Mouse (Mus musculus) forebrain, embryonic 12.5 days (tissue): ENCODE measurements around the gene Il3. TPM values are rescaled to one million over a fixed set of nuclear protein-coding genes. Genes with fewer than 3 reads are reported as not detected.

Source experiments
- ATAC-seq: fragments of 200-750 bp; cut with Nextera tagmentation; 2 replicates; pipeline ENCODE4 v1.8.0; 2017; ENCODE audit warnings: moderate TSS enrichment; ENCODE audit not compliant: low FRiP score
- H3K27ac ChIP-seq: fragments of 300-500 bp; sonication (generic); 2 replicates; pipeline ENCODE4 v1.5.1; 2016; ENCODE audit warnings: mild to moderate bottlenecking
- H3K27me3 ChIP-seq: fragments of 300-500 bp; sonication (generic); 2 replicates; pipeline ENCODE4 v1.6.1; 2016; ENCODE audit warnings: mild to moderate bottlenecking
- H3K36me3 ChIP-seq: fragments of 300-500 bp; sonication (generic); replicated peaks from 2 replicates; pipeline ENCODE4 v1.6.1; 2016; ENCODE audit warnings: mild to moderate bottlenecking
- H3K4me1 ChIP-seq: fragments of 300-500 bp; sonication (generic); 2 replicates; pipeline ENCODE4 v1.6.1; 2016
- H3K4me2 ChIP-seq: fragments of 300-500 bp; sonication (generic); 2 replicates; pipeline ENCODE4 v1.6.1; 2016; ENCODE audit warnings: mild to moderate bottlenecking, moderate library complexity
- H3K4me3 ChIP-seq: fragments of 300-500 bp; sonication (generic); replicated peaks from 2 replicates; pipeline ENCODE4 v1.5.1; 2016; ENCODE audit warnings: mild to moderate bottlenecking
- H3K9ac ChIP-seq: fragments of 300-500 bp; sonication (generic); 2 replicates; pipeline ENCODE4 v1.6.1; 2016; ENCODE audit warnings: mild to moderate bottlenecking
- H3K9me3 ChIP-seq: fragments of 300-500 bp; sonication (generic); 2 replicates; pipeline ENCODE4 v1.6.1; 2016
- WGBS: fragments of 180-500 bp; shearing (Covaris S2); methylation state at CpG from one replicate; pipeline ENCODE4 v1.1.7; 2016; 5-methylcytosine and 5-hydroxymethylcytosine counted together
- polyA plus RNA-seq: library from polyadenylated mRNA; unstranded; fragments of >200 nt; fragmentation: Nextera tagmentation; extraction: Ambion mirVana; gene quantifications from 2 replicates; pipeline ENCODE4 v1.2.1, GENCODE M21; 2016

The Il3 gene
- polyA plus RNA-seq, 1 experiment from 2014 or later: not detected

DNA sequence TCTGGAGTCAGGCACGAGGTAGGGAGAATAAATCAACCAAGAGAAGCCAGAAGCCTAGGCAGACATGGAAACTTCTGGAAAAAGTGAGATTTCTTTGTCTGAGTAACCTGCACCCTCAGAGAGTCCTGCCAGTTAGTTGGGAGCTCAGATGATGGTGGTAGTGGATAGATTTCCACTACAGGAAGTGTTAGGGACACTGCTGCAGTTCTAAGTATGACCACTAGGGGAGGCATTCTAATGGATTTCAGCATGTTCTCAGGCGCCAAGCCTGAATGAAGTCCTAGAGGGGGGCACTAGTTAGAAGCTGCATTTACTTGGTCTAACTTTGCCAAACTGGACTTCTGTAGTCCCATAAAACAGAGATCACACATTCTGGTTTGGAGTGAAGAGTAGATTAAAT lies 2.5 kb downstream of the Il3 start:
- Histone ChIP-seq H3K4me2 (no peak overlapping the region), H3K9ac (no peak overlapping the region), H3K27ac (no peak overlapping the region), H3K4me1 (no peaks in the 10 kb centered on the region), H3K27me3 (no peaks in the 10 kb centered on the region), H3K36me3 (no peaks in the 10 kb centered on the region), H3K9me3 (no peaks in the 10 kb centered on the region), H3K4me3 (no peak overlapping the region)
- WGBS: 46% methylated on average over 2 of the region's 2 CpGs
- no peak for ATAC-seq

DNA sequence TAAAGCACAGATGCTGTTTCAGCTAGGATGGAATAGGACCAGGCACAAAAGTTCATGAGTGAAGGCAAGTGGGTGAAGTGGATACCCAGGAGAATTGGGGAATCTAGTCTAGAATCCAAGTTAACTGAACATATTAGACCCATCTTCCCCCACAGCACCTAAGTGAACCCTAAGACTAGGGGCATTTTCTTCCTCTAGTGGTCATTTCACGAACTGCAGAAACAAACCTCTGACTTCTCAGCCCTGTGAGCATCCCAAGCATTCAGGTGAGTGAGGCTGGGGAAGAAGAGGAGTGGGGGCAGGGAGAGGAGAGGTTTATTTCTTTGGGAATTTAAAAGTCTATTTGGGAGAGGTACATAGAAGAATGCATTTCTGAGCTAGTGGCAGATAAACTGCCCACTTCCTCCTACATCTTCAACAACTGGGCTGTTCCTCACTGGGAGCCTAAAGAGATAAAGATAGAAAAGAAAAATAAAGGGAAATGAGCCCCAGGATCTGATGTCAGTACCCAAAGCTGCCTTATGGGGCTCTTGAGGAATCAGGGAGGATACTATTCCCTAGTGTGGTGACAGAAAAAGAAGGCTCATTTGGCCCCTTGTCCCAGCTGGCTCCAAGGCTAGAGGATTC lies 3.6 kb downstream of the Il3 start:
- Histone ChIP-seq H3K4me1 (no peaks in the 10 kb centered on the region), H3K9me3 (no peaks in the 10 kb centered on the region), H3K27ac (no peak overlapping the region), H3K4me3 (no peak overlapping the region), H3K36me3 (no peaks in the 10 kb centered on the region), H3K27me3 (no peaks in the 10 kb centered on the region), H3K4me2 (no peak overlapping the region), H3K9ac (no peak overlapping the region)
- WGBS: 4% methylated on average over 1 of the region's 1 CpGs
- ATAC-seq: no peak

DNA sequence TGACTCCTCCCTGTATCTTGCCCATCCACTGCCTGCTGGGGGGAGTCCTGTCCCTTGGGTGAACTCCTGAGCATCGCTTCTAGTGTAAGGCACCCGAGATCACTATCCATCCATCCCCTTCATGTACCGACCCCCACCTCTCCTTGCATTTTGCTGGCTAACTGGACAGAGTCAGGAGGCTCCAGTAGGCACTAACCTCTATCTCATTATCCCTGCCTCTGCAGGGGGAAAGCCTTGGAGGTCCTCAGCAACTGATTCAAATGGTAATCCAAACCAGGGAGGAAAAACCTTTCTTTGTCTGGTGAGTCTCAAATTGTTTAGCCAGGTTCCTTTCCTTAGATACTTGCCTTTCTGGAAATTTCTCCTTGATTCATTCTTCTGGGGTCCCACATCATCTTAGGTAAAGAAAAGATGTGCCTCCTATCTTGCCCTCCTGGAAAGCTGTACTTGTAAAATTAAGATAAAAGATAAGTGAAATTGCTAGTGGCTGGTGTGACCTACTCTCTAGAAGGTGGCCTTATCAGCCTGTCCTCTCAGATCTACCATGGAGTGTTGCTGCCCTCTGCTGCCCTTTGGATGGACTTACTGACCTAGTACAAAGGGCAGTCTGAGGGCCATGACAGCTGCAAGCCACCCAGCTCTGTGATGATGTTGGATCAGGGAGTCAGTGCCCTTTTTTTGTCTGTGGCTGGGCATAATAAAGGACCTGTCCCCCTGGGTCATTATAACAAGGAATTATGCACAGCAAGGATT lies 10.3 kb downstream of the Il3 start:
- WGBS: 28% methylated on average over 3 of the region's 3 CpGs
- Histone ChIP-seq H3K27me3 (no peaks in the 10 kb centered on the region), H3K4me3 (no peak overlapping the region), H3K4me2 (no peak overlapping the region), H3K9ac (no peak overlapping the region), H3K36me3 (no peaks in the 10 kb centered on the region), H3K27ac (no peak overlapping the region), H3K4me1 (no peaks in the 10 kb centered on the region), H3K9me3 (no peaks in the 10 kb centered on the region)
- no peak for ATAC-seq

DNA sequence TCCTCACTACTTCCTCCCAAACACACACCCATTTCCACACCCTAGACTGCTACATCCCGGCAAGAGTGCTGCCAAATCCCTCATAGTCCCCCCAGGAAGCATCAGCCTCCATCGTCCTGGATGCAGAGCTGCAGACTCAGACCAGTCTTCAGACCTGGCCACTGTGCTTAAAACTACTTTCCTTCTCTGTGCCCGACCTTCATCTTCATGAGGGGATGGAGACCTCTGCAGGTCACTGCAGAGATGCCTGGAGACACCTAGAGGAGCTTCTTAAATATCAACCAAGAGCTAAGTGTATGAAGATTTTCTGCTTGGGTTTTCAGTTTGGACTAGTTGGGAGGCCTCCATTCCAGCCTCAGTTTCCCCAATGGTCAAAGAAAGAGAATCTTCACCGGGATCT lies 13.0 kb downstream of the Il3 start:
- H3K4me2 ChIP-seq: no peak overlapping the region
- no peaks in the 10 kb centered on the region for H3K4me1 ChIP-seq
- H3K9ac ChIP-seq: no peak overlapping the region
- H3K9me3 ChIP-seq: no peaks in the 10 kb centered on the region
- ATAC-seq: no peak
- H3K27me3 ChIP-seq: no peaks in the 10 kb centered on the region
- H3K36me3 ChIP-seq: no peaks in the 10 kb centered on the region
- no peak overlapping the region for H3K27ac ChIP-seq
- no peak overlapping the region for H3K4me3 ChIP-seq
- WGBS: 63% methylated on average over 4 of the region's 4 CpGs

DNA sequence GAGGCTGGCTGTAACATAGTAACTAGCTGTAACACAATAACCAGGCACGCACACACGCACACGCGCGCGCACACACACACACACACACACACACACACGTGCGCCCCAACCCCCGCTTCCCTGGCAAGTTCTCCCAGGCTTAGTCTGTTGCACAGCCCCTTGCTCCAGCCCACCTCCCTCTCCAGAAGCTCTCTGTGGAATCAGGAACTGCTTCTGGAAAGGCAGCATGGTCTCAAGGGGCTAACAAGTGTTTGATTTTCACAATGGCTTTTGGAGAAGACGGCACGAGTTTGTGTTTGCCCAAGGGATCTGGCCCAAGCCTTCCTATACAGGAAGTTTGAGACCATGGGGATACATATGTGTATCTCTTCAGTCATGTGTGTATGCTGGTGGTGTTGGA lies 16.5 kb downstream of the Il3 start:
- Histone ChIP-seq H3K4me1 (no peaks in the 10 kb centered on the region), H3K27ac (no peak overlapping the region), H3K9me3 (no peaks in the 10 kb centered on the region), H3K9ac (no peak overlapping the region), H3K27me3 (no peaks in the 10 kb centered on the region), H3K4me3 (no peak overlapping the region), H3K4me2 (no peak overlapping the region), H3K36me3 (no peaks in the 10 kb centered on the region)
- ATAC-seq: no peak
- 94% methylated on average over 11 of the region's 11 CpGs for WGBS

DNA sequence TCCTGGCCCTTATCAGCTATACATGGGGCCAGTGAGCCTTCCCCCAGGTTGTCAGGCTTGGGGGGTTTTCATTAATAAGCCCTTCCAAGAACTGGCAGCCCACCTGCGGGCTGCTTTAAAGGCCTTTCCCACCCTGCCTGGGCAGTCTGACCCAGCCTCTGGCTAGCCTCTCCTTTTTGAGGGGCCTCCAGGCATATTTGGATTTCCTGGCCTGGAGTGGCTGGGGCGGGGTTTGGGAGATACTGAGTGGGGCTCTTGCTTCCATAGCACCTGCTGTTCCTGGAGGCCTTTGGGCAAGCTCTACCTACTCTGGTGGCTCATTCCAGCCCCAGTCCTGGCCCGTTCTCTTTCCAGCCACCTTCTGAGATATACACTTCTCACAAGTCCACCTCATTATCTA lies 17.3 kb downstream of the Il3 start:
- Histone ChIP-seq H3K4me3 (no peak overlapping the region), H3K4me2 (no peak overlapping the region), H3K4me1 (no peaks in the 10 kb centered on the region), H3K27me3 (no peaks in the 10 kb centered on the region), H3K36me3 (no peaks in the 10 kb centered on the region), H3K27ac (no peak overlapping the region), H3K9ac (no peak overlapping the region), H3K9me3 (no peaks in the 10 kb centered on the region)
- no peak for ATAC-seq
- WGBS: 79% methylated on average over 3 of the region's 3 CpGs

DNA sequence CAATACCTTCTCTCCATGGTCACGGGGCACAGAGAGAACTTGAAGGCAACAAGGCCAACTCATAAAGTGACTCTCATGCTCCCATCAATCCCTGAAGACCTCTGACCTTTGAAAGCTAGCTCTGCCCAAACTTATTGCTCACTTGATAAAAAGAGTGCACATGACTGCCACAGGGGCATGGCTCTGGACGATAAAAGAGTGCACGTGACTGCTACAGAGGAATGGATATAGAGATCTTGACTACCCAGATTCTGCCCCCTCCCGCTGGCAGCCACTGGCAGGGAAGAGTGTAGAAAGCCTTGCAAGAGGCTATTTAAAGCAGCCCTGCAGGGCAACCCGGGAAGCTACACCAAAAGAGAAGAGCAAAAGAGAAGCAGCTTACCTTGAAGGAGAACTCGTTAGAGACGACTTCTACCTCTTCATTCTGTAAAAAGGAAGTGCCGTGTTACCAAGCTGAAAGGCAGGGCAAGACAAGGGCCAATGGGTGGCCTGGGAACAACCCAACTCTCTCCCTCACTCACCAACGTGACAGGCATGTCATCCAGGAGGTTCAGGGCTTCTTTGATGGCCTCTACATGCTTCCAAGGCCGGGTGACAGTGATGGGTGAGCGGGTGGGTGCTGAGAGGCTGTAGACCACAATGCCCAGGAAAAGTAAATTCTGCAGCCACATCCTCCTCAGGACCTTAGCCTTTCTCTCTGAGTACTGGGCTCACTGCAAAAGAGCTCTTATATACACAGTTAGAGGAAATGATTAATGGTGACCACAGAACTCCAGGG lies 17.9 kb downstream of the Il3 start, which contains the start of gene Csf2:
Gene Csf2 (minus strand): TSS at position 728 of the 778 bp plus-strand sequence.
- ATAC-seq: no peak
- 51% methylated on average over 11 of the region's 11 CpGs for WGBS

DNA sequence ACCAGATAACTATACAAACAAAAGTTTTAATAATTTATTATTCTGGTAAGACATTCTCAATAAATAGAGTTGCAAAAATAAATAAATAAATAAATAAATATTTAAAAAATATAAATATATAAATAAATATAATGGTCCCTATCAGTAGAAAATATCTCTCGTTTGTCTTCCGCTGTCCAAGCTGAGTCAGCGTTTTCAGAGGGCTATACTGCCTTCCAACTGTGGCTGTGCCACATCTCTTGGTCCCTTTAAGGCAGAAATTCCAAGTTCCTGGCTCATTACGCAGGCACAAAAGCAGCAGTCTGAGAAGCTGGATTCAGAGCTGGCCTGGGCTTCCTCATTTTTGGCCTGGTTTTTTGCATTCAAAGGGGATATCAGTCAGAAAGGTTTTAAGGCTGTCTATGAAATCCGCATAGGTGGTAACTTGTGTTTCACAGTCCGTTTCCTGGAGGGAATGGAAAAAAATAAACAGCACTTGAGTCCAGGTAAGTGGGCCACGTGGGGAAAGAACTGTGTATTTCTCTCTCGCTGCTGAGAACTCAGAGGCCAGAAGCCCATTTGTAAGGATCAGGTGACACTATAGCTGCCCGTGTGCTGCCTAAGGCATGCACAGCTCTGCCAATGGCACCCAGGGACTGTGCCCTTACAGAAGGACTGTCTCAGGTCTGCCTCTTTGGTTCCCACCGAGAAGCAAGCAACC lies 19.7 kb downstream of the Il3 start:
- WGBS: 77% methylated on average over 10 of the region's 10 CpGs

More for the DNA sequence above, 17.9 kb downstream of the Il3 start, which contains the start of gene Csf2:
- no peak within 1 kb of the TSS for H3K4me2 ChIP-seq
- no peak within 1 kb of the TSS for H3K9ac ChIP-seq
- no peak within 1 kb of the TSS for H3K4me3 ChIP-seq
- no peaks in the 10 kb centered on the region for H3K9me3 ChIP-seq
- no peaks in the 10 kb centered on the region for H3K27me3 ChIP-seq
- H3K36me3 ChIP-seq: no peaks in the 10 kb centered on the region
- no peak within 1 kb of the TSS for H3K27ac ChIP-seq
- H3K4me1 ChIP-seq: no peaks in the 10 kb centered on the region

DNA sequence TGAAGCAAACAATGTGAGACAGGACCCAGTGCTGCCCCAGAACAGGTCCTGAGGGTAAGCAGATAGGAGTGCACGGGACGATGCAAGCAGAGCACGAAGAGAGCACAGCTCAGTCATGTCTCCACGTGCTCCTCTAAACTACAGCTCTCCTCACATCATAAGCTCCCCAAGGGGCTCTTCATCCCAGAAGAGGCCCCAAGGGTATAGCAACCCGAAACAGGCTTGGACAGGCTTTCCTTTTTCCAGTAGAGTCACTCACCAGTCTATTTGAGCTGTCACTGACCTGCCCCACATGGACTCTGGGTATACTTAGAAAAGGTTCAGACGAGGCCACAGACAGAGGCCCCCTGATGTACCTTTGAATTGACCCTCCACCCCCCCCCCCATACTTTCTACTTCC lies 22.6 kb downstream of the Il3 start:
- Histone ChIP-seq H3K27ac (no peak overlapping the region), H3K4me2 (no peak overlapping the region), H3K36me3 (no peaks in the 10 kb centered on the region), H3K27me3 (no peaks in the 10 kb centered on the region), H3K4me3 (no peak overlapping the region), H3K9ac (no peak overlapping the region), H3K9me3 (no peaks in the 10 kb centered on the region), H3K4me1 (no peaks in the 10 kb centered on the region)
- no peak for ATAC-seq
- WGBS: 75% methylated on average over 6 of the region's 6 CpGs

More for the DNA sequence above, 19.7 kb downstream of the Il3 start:
- no peaks in the 10 kb centered on the region for H3K36me3 ChIP-seq
- no peak overlapping the region for H3K27ac ChIP-seq
- no peaks in the 10 kb centered on the region for H3K9me3 ChIP-seq
- no peaks in the 10 kb centered on the region for H3K27me3 ChIP-seq
- no peak for ATAC-seq
- no peak overlapping the region for H3K4me3 ChIP-seq
- no peak overlapping the region for H3K9ac ChIP-seq
- H3K4me2 ChIP-seq: no peak overlapping the region
- no peaks in the 10 kb centered on the region for H3K4me1 ChIP-seq

DNA sequence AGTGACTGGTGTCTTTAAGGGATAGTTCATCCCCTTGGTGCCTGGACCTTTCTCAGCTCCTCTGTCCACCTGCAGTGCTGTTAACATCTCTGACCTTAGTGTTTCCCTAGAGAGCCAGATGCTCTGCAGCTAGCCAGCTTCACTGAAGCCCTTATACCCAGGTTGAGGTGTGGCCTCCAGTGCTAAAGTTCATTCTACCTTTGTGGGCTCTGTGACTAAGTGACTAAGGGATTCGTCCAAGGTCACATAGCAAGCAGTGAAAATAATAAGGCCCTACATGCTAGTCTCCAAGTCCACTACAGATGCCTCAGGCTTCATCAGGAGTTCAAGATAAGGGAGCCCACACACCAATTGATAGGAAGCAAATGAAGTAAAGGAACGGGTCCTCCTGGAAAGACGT lies 24.6 kb downstream of the Il3 start:
- ATAC-seq: no peak
- Histone ChIP-seq H3K4me1 (no peaks in the 10 kb centered on the region), H3K4me2 (no peak overlapping the region), H3K4me3 (no peak overlapping the region), H3K9me3 (no peaks in the 10 kb centered on the region), H3K27me3 (no peaks in the 10 kb centered on the region), H3K27ac (no peak overlapping the region), H3K9ac (no peak overlapping the region), H3K36me3 (no peaks in the 10 kb centered on the region)
- whole genome bisulfite sequencing: 91% methylated on average over 3 of the region's 3 CpGs

DNA sequence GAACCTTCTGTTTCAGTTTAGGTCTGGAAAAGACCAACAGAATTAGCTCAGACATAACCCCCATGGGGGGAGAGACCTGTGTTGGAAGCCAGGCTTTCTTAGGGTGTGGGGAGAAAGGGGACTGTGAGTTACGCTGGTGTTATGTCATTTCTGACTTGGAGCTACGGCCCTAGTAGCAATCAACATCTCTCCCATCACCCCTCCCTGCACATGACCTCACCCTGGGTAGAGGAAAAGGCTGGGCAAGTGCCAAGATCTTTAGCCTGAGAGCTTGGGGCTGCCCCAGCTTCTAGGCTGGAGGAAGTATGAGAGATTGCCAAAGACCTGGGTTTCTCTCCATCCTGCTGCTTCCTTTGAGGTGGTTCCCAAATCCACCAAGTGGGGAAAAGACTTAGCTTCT lies 30.1 kb downstream of the Il3 start:
- 93% methylated on average over 2 of the region's 2 CpGs for WGBS
- Histone ChIP-seq H3K4me3 (no peak overlapping the region), H3K4me2 (no peak overlapping the region), H3K36me3 (no peaks in the 10 kb centered on the region), H3K27ac (no peak overlapping the region), H3K4me1 (no peaks in the 10 kb centered on the region), H3K9ac (no peak overlapping the region), H3K9me3 (no peaks in the 10 kb centered on the region), H3K27me3 (no peaks in the 10 kb centered on the region)
- ATAC-seq: no peak

DNA sequence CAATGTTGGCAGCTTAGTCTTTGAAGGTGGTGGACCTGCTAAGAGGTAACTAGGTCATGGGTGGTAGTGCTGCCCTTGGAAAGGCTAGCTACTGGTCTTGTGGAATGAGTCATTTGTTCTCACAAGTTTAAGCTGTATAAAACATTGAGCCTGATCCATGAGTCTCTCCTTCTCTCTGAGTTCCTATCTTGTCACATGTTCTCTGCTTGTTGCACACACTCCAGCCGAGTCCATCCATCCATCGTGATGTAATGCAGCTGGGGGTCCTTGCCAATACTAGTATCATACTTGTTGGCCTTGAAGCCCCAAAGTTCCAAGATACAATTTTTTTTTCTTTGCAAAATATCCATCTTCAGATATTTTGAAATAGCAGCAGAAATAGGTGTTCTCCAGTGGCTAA lies 39.6 kb downstream of the Il3 start:
- Histone ChIP-seq H3K9me3 (no peaks in the 10 kb centered on the region), H3K9ac (no peak overlapping the region), H3K27me3 (no peaks in the 10 kb centered on the region), H3K27ac (no peak overlapping the region), H3K4me1 (no peaks in the 10 kb centered on the region), H3K4me3 (no peak overlapping the region), H3K36me3 (no peaks in the 10 kb centered on the region), H3K4me2 (no peak overlapping the region)
- no peak for ATAC-seq
- WGBS: 100% methylated on average over 2 of the region's 2 CpGs
